Mouse (Mus musculus) neutrophil, adult 5-6 weeks (primary cell): ENCODE measurements around the gene Gpi1. TPM values are rescaled to one million over a fixed set of nuclear protein-coding genes. Genes with fewer than 3 reads are reported as not detected.

Experiments
- ATAC-seq: fragments of 151-379, 151-347 bp; 2 replicates; pipeline ENCODE4 v1.8.0; 2017; ENCODE audit warnings: mild to moderate bottlenecking, moderate TSS enrichment; ENCODE audit not compliant: insufficient number of reproducible peaks, poor library complexity, low FRiP score, severe bottlenecking; ENCODE audit errors: extremely low read depth
- total RNA-seq: library from RNA; stranded (forward); fragments of 200-1000 nt; gene quantifications from 2 replicates; pipeline ENCODE4 v1.2.3, GENCODE M21; 2017

Gene Gpi1
- 399 and 408 TPM in 2 replicates for total RNA-seq

DNA sequence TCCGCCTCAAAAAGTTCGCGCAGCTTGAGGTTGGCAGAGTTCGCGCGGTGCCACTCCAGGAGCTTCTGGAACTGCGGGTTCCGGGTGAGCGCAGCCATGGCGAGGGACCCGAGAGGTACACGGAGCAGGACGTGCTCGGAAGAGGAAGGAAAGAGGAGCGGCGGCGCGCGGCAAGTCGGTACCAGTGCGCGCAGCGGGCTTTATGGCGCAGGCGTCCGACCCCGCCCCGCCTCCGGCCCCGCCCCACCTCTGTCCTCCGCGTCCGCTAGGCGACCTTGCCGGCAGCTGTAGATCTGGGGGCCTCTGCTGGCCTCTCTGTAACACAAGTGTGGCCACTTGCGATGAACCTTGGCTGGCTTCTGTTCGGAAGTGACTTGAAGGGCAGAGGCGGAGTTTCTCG lies at the start of gene Gpi1:
Gpi1 (minus strand) TSS at position 221 of the 400 bp plus-strand sequence.
- peak; percentile 69 for ATAC-seq

DNA sequence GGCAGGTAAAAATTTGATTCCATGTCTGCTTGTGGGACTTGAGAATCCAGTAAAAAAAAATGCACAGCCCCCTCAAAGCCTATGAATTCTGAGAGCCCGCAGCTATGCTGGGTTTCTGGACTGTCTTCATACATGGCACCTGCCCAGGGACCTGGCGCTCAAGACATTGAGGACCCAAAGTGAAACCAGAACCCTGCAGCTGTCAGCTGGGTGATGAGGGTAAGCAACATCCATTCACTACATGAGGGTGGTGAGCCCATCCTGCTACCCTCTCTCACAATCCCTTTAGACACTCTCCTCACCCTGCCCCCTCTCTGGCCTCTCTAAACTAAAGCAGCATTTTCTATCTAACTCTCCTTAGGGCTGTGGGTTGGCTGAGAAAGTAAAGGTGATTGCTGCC lies 47.5 kb upstream of the Gpi1 start:
- no peak for ATAC-seq

DNA sequence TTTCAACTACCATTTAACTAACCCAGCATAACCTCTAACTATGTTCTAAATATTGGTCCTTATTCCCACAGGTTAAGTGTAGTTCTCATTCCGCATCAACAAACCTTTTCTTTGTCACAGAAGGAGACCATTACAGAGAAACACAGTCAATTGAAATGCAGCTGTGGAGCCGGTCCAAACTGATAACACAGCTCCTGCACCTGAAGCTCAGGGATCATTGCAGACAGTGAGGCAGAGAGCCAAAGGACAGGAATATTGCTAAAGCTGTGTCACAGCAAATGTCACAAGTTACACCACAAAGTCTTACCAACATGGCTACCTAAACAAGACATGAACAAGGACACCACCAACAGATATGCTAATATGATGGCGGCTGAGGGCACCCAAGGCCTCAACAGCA lies 45.9 kb upstream of the Gpi1 start:
- no peak for ATAC-seq

DNA sequence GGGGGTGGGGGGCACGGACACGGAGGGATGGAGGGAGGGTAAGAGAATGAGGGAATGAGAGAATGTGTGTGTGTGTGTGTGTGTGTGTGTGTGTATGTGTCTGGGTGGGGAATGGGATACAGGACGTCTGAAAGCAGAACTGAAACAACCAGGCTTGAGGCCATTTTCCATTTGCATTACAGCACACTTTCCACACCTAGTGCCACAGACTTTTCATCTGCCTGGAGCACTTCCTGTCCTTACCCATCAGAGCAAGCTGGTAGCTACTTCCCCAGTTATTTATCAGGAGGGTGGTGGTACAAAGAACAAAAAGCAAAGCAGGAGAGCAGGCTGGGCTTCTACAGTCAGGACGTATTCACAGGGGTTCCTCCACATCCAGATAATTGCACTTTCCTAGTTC lies 42.3 kb upstream of the Gpi1 start:
- ATAC-seq = no peak

DNA sequence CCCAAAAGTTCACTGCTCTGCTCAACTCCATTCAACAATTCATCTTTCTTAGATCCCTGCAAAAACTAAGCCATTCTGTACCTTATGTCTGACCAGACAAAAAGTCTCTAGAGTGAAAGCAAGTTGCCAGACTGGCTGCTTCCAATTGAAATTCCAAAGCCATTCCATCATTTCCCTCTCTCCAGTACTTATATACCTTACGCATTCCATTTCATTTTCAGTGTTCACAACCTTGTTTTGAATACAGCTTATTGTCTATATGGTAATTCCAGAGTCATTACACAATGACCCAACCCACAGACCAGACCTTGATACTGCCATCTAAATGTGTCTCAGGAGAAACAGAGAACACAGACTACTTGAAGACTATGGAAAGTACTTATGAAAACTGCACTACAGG lies 38.3 kb upstream of the Gpi1 start:
- ATAC-seq = no peak

DNA sequence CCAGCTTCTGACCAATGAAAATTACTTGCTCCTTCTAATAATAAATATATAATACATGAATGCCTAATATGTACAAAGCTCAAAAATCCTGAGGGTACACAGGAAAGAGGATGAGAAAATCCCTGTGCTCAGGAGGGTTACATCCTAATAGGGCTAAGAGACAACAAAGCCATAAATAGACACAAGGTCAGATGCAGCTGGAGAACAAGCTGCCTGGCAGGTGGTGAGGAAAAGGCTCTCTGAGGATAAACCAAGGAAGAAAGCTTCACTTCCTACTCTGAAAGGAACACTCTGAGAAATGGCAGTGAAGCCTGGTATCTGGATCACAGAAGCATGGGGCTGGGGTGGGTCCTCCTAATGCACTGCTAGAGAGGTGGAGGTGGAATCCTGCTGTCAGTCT lies 36.3 kb upstream of the Gpi1 start:
- no peak for ATAC-seq

DNA sequence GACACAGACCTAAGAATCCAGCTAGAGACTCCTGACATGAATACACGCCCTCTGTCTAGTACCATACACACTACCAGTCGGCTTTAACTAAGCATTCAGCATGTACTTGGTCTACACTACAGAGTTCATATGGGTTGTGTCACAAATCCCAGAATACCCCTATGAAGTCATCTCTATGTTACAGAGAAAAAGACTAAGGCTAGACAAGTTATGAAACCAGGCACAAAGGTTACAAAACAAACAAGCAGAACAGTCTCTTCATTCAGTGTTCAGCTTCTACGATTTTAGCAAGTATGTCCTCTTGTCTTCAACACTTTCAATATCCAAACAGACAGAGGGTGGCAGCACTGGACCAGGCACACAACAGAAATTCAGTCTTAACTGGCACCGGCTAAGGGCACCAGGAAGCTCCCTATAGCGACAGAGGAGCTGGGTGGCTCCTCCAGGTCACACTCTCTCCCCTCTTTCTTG lies 35.8 kb upstream of the Gpi1 start:
- 0 out of 2 replicates have a peak, but pooled peaks have one; percentile 55 for ATAC-seq

DNA sequence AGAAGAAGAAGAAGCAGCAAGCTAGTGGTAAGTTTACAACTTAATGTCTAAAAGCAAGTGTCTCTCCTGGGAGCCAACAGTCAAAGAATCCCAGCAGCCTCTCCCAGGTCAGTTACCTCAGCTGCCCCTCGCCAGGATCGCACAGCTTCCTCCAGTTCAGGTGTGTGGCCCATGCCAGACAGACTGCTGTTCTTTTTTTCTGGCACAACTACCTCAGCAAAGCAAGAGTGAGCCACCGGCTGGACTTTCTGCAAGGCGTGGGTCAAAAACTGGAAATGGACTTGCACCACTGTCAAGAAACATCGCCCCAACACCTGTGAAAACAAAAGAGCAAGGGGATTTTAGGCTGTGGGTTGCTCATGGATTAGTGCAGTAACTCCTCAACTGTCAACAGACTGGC lies 33.3 kb upstream of the Gpi1 start:
- no peak for ATAC-seq

DNA sequence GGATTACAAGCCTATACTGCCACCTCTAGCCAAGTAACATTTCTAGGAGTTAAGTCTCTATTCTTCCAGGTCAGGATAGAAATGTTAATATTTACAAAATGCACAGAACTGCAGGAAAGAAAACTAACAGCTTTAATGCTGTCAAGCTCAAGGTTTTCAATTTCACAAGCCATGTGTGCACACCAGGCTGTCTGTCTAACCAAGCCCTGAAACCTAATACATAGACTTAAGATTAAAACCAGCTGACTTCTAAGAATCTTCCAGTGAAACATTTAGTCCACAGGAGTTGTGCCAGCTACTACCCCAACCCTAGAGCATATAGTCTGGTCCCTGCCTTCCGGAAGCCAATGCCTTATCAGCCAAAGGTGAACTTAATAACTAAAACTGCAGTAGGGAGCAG lies 28.3 kb upstream of the Gpi1 start:
- ATAC-seq = no peak

DNA sequence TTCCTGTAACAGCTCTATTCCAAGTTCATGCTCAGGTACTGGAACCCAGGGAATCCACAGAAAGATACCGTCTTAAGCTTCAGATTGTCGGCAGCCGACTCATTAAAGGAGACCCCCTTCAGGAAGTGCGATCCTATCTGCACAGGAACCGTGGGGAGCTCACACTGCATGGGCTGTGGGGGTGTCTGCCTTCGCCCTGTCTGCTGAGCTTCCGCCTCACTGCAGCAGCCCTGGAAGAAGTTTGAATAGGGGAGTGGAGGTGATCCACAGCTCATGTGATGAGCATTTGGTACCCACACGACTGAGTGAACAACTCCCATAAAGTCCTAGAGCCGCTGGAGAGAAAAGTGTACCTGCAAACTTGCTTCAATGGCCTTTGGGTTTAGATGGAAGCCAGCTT lies 27.1 kb upstream of the Gpi1 start:
- ATAC-seq = no peak

DNA sequence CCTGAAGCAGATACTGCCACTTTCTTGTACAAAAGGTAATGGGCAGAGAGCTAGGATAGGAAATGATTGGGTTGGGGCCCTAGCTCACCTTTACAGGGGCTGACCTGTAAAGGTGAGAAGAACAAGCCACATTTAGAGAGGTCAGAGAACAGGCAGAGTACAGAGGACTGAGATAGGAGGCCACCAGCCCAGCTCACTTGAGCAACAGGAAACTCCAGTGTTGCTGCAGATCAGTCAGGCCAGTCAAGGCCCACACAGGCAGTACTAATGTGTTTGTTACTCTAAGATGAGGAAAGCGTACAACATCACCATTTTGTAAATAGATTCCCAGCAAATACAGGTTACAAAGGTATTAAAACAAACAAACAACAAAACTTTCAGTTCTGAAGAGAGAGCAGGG lies 25.8 kb upstream of the Gpi1 start:
- ATAC-seq = no peak

DNA sequence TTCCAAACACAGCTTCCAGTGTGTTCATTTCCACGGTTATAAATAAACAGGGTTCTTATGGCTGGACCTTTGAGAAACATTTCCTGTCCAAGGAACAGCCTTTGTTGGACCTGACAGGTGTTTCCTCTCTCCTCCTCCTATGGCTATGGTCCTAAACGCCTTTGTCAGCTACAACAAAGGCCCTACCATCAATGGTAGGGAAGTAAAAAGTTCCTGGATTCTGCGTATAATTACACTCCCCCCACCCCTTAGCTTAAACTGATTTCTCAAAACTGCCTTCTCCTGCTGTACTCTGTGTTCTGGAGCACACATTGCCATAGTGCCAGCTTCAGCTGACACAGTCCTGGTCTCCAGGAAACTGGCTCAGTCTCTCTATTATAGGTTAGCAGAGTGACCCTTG lies 25.0 kb upstream of the Gpi1 start:
- ATAC-seq = no peak

DNA sequence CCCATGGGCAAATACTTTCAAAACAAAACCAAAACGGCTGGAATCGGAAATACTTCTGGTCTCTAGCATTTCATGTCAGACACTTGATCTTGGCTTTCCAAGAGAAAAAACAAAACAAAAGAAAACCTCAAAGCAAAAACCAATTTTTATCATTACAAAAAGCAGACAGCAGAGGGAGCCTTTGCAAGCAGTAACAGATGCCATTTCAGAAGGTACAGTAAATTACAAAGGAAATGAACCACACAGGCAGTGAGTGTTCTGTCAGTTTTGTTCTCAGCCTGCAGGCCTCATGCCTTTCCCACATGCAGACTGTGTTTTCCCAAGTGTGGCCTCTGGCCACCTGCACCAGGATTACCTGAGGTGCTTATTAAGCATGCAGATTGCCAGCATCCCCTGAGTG lies 21.9 kb upstream of the Gpi1 start:
- no peak for ATAC-seq

DNA sequence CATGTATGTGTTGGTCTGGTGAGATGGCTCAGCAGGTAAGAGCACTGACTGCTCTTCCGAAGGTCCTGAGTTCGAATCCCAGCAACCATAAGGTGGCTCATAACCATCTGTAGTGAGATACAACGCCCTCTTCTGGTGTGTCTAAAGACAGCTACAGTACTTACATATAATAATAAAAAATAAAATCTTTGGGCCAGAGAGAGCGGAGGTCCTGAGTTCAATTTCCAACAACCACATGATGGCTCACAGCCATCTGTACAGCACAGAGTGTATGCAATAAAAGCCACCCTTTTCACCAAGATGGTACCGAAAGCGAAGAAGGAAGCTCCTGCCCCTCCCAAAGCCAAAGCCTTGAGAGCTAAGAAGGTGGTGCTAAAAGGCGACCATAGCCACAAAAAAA lies 20.6 kb upstream of the Gpi1 start, which contains the start of gene Gm6096:
Gm6096 (plus strand) TSS at position 301 of the 400 bp plus-strand sequence.
- no peak for ATAC-seq

DNA sequence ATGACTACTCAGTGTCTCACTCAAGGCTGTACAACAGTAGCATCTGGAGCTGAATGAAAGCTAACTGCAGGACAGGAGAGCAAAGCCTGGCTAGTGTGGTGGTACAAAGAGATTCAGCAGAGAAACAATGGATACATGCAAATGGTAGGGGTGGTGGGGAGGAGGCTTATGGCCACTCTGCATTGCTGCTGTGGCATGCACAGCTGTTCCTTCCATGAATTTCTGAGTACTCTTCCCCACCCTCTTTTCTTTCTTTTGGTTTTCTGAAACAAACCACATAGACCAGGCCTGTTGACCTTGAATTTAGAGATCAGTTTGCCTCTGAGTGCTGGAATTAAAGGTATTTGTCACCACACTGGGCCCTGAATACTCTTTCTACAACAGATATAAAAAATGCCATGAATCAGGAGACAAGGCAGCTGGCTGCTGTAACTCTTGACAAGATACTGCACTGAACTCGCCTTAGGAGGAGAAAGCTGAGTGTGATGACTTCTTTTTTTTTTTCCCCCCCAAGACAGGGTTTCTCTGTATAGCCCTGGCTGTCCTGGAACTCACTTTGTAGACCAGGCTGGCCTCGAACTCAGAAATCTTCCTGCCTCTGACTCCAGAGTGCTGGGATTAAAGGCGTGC lies 16.8 kb upstream of the Gpi1 start:
- no peak for ATAC-seq

DNA sequence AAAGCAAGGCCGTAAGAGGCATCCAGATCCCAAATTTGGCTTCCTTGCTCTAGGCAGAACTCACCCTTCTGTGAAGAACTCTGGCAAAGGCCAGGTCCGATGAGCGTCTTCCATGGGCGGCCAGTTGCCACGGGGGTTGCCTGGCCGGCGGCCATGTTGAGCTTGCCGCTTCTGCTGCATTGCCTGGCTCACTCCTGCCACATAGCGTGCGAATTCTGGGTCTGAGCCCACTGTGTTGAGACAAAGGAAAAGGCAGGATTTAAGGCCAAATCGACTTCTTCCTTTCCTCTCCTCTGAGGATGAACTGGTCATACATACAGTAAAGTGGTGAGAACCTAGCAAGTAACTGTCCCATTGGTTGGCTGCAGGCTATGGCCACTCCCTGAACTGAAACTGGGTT lies 12.0 kb upstream of the Gpi1 start:
- no peak for ATAC-seq

DNA sequence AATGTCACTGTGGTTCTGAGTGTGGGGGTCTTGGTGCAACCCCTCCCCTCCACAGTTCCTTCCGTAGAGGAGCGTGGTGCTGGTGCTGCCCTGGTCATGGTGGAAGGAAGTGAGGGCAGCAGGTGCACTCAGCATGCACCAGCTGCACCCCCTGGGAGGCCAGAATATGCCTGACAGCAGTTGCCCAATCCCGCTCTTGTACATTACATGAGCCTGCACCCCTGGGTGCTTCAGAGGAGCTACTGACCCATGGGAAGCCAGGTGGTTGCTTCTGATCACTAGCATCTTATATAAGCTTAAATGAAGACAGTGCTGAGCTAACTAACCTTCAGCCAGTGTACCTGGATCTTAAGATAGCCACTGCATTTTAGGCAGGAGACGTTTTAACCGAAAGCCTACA lies 8.0 kb upstream of the Gpi1 start:
- no peak for ATAC-seq

DNA sequence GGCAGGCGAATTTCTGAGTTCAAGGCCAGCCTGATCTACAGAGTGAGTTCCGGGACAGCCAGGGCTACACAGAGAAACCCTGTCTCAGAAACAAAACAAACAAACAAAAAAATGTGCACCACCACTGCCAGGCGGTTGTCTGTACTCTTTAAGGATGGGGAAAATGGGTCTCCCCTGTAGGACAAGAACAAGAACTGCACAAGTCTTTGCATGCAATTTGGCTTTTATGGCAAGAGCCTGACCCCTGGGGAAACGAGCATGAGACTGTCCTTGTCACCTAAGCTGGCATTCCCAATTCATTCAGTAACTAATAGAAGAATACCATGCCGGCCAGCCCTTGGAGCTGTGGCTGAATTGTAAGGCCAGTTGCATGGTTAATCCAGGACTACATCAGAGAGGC lies 5.5 kb upstream of the Gpi1 start:
- no peak for ATAC-seq

DNA sequence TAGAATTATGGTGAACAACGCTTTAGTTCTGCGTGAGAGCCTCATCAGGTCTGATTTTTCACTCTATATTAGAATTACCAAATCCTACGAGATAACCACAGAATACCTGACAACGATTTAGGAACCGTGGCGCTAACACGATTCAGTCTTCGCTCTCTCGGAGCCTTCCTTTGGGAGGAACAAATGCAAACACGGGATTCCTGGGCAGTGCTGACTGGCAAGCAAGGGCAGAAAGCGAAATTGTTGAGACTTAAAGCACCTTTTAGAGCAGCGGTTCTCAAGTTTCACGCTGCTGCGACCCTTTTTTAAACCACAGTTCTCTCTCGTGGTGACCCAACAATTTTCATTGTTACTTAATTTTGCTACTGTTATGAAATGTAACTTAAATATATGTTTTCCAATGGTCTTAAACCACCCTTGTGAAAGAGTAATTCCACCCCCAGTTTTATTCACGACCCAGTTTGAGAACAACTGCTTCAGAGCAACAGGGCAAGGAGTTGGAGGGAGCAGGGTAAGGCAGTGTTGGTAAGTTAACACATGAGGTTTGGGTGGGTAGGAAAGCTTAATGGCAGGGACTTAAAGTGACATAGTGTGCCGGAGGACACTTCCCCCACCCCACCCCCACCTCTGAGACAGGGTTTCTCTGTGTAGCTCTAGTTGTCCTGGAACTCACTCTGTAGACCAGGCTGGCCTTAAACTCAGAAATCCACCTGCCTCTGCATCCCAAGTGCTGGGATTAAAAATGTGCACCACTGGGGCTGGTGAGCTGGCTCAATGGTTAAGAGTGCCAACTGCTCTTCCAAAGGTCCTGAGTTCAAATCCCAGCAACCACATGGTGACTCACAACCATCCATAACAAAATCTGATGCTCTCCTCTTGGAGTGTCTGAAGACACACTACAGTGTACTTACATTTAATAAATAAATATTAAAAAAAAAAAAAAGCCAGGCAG lies 4.8 kb upstream of the Gpi1 start:
- ATAC-seq = no peak

DNA sequence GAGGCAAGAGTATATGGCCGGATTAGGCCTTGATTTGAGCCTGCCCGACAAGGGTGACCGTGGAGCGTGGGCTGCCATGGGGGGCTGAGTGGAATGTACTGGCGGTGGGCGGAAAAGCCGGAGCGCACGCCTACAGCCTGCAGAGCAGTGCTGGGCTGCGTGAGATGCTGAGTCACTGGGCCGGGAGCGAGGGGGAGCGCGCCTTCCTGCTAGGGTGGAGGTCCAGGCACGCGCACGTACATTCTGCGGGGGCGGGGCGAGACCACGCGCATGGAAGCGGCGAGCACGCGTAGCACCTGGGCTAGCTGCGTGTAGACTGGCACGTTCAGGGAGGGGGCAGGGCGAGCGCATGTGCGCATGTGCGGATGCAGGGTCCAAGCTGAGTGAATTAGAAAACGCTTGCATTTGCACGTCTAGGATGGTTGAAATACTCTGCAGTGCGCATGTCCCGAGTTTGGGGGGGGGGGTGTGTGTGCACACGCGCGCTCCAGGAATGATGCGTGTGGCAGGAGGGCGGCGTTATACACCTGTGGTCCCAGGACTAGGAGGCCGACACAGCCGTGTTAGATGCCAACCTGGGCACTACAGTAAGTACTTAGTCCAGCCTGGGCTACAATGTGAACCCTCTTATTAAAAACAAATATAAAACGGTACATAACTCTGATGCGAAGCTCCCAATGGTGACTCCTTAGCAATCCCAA lies 3.9 kb upstream of the Gpi1 start:
- peak; percentile 84 for ATAC-seq
